Mouse (Mus musculus) A20 (cell line): ENCODE results near the gene Gsk3b.

Source experiments
- DNase-seq: peaks from one replicate; pipeline ENCODE4 v3.0.0-alpha.2; 2011; ENCODE audit warnings: low read depth, low spot score

The Gsk3b gene

GRCm38 (mm10) chr16:38282559-38283160 is 193.9 kb downstream of the Gsk3b start:
- no peak for DNase-seq

- DNase-seq = no peak
These were observed 194.5 kb downstream of the Gsk3b start for GRCm38 (mm10) chr16:38283300-38283699.

- DNase-seq = no peak
These were observed 197.0 kb downstream of the Gsk3b start for GRCm38 (mm10) chr16:38285801-38286200.

GRCm38 (mm10) chr16:38286541-38286940 is 197.7 kb downstream of the Gsk3b start:
- DNase-seq = no peak

GRCm38 (mm10) chr16:38287357-38287756 is 198.6 kb downstream of the Gsk3b start:
- DNase-seq = no peak

GRCm38 (mm10) chr16:38287762-38288161 is 199.0 kb downstream of the Gsk3b start:
- no peak for DNase-seq

- no peak for DNase-seq
These were observed 200.1 kb downstream of the Gsk3b start for GRCm38 (mm10) chr16:38288851-38289250.

GRCm38 (mm10) chr16:38290151-38290550 is 201.3 kb downstream of the Gsk3b start:
- no peak for DNase-seq

- no peak for DNase-seq
These were observed 206.0 kb downstream of the Gsk3b start, which contains the start of gene Nr1i2 for GRCm38 (mm10) chr16:38294685-38295348. Gene Nr1i2, minus strand, starts transcription at chr16:38294824.

GRCm38 (mm10) chr16:38295349-38295930 is 206.6 kb downstream of the Gsk3b start:
- DNase-seq = peak; percentile 16
